Mouse (Mus musculus) hindbrain, embryonic 16.5 days (tissue): ENCODE results near the gene Tmem179. TPM values are rescaled to one million over a fixed set of nuclear protein-coding genes. Genes with fewer than 3 reads are reported as not detected.

Source experiments
- ATAC-seq: fragments of 200-750 bp; cut with Nextera tagmentation; 2 replicates; pipeline ENCODE4 v1.8.0; 2017; ENCODE audit warnings: moderate TSS enrichment, moderate library complexity
- H3K27ac ChIP-seq: fragments of 300-500 bp; sonication (generic); 2 replicates; pipeline ENCODE4 v1.5.1; 2014; ENCODE audit warnings: low read depth, mild to moderate bottlenecking, control low read depth, low read length, moderate library complexity
- H3K27me3 ChIP-seq: fragments of 300-500 bp; sonication (generic); replicated peaks from 2 replicates; pipeline ENCODE4 v1.6.1; 2014; ENCODE audit warnings: low read length; ENCODE audit not compliant: control insufficient read depth, insufficient read depth
- H3K36me3 ChIP-seq: fragments of 300-500 bp; sonication (generic); 2 replicates; pipeline ENCODE4 v1.6.1; 2014; ENCODE audit warnings: mild to moderate bottlenecking, low read length, moderate library complexity, mixed read lengths; ENCODE audit not compliant: control insufficient read depth, insufficient read depth
- H3K4me1 ChIP-seq: fragments of 300-500 bp; sonication (generic); 2 replicates; pipeline ENCODE4 v1.6.1; 2014; ENCODE audit warnings: low read depth, low read length; ENCODE audit not compliant: control insufficient read depth, insufficient read depth
- H3K4me2 ChIP-seq: fragments of 300-500 bp; sonication (generic); 2 replicates; pipeline ENCODE4 v1.6.1; 2014; ENCODE audit warnings: mild to moderate bottlenecking, low read length, control low read depth, moderate library complexity
- H3K4me3 ChIP-seq: fragments of 300-500 bp; sonication (generic); 2 replicates; pipeline ENCODE4 v1.5.1; 2014; ENCODE audit warnings: mild to moderate bottlenecking, low read length, control low read depth, moderate library complexity
- H3K9ac ChIP-seq: fragments of 300-500 bp; sonication (generic); 2 replicates; pipeline ENCODE4 v1.6.1; 2014; ENCODE audit warnings: low read depth, mild to moderate bottlenecking, control low read depth, low read length, moderate library complexity
- H3K9me3 ChIP-seq: fragments of 300-500 bp; sonication (generic); 2 replicates; pipeline ENCODE4 v1.6.1; 2014; ENCODE audit warnings: mild to moderate bottlenecking, low read length, moderate library complexity; ENCODE audit not compliant: control insufficient read depth
- WGBS: fragments of 180-500 bp; shearing (Covaris S2); extraction: QIAGEN DNeasy Blood & Tissue Kit; methylation state at CpG from one replicate; pipeline ENCODE4 v1.1.7; 2014; 5-methylcytosine and 5-hydroxymethylcytosine counted together
- polyA plus RNA-seq: library from polyadenylated mRNA; unstranded; fragments of >200 nt; fragmentation: Nextera tagmentation; extraction: Ambion mirVana; gene quantifications from 2 replicates; pipeline ENCODE4 v1.2.1, GENCODE M21; 2015

Tmem179 gene
- polyA plus RNA-seq, 1 experiment from 2014 or later: 96.1 TPM

DNA sequence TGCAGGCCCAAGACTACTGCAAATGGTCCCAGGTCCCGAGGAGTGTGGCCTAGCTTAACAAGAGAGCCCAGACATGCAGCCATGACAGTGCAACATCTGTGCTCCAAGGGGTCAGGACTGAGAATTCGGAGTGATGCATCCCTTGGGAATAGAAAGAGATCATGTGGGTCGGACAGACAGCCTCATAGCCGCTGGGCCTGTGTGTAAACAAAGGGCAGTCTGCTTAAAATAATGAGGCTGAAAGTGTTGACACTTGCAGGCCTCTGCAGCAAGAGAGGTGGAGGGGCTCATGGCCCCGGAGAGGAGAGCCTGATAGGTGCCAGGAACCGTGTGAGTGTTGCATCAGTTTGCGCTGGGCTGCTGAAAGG lies 6.2 kb downstream of the Tmem179 start:
- Histone ChIP-seq H3K4me3 (peak overlapping the region; percentile 50), H3K27me3 (no peaks in the 10 kb centered on the region), H3K4me2 (peak overlapping the region; percentile 80), H3K4me1 (peaks cover 46% of the 10 kb centered on the region), H3K9ac (peak overlapping the region; percentile 69), H3K36me3 (no peaks in the 10 kb centered on the region), H3K27ac (peak overlapping the region; percentile 85), H3K9me3 (no peaks in the 10 kb centered on the region)
- 14% methylated on average over 7 of the region's 7 CpGs for WGBS
- ATAC-seq: no peak

DNA sequence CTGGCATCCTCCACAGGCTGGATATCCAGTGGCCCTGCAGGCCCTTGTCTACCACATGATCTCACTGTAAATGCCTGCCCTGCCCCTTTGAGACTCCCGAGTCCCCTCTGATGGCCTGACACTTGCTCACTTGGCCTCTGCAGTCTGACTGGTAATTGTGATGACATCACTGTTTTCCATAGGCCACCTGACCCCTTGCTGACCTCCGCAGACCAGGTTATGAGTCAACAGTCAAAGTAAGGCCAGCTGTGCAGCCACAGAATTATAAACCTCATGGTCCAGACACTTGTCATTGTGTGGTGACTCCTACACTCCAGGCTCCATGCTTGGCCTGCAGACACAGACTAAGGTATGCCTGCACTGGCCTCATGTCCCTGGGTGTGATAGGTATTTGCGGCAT lies 8.6 kb downstream of the Tmem179 start:
- Histone ChIP-seq H3K9me3 (no peaks in the 10 kb centered on the region), H3K4me1 (peaks cover 43% of the 10 kb centered on the region), H3K27me3 (no peaks in the 10 kb centered on the region), H3K9ac (no peak overlapping the region), H3K36me3 (no peaks in the 10 kb centered on the region), H3K27ac (peak overlapping the region; percentile 48), H3K4me2 (peak overlapping the region; percentile 9), H3K4me3 (no peak overlapping the region)
- WGBS: 76% methylated on average over 3 of the region's 3 CpGs
- no peak for ATAC-seq

DNA sequence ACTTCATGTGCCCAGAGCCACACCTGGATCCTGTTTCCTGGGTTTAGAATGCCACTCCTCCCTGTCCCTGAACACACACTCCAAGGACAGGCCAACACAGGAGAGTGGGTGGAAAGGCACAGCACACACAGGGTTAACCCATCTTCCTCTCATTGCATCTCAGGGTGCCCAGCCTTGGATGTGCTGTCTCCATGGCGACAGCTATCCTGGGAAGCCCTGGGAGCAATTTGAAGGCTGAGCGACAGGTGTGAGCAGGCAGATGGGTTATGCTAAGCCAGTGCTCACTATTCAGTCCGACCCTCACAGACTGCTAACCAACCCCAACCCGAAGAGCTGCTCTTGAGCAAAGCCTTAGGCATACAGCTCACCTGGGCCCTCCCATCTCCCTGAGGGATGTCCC lies 9.3 kb downstream of the Tmem179 start:
- H3K27ac ChIP-seq: peak overlapping the region; percentile 48
- H3K4me2 ChIP-seq: peak overlapping the region; percentile 5
- peak; percentile 56 for ATAC-seq
- no peaks in the 10 kb centered on the region for H3K9me3 ChIP-seq
- no peaks in the 10 kb centered on the region for H3K27me3 ChIP-seq
- peaks cover 43% of the 10 kb centered on the region for H3K4me1 ChIP-seq
- no peak overlapping the region for H3K9ac ChIP-seq
- H3K4me3 ChIP-seq: no peak overlapping the region
- H3K36me3 ChIP-seq: no peaks in the 10 kb centered on the region
- 9% methylated on average over 4 of the region's 4 CpGs for WGBS

DNA sequence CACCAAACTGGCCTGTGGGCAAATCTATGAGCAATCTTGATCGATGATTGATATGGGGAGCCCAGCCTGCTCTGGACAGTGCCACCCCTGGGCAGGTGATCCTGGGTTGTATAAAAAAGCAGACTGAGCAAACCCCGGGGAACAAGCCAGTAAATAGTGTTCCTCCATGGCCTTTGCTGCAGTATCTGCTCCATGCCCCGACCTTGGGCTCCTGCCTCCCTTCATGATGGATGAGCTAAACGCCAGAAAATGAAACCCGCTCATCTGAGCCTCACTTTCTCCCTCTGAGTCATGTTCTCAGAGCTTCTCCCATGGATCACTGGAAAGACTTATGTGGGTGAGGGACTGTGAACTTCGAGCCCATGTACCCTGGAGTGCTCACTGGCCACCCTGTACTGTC lies 10.3 kb downstream of the Tmem179 start:
- H3K27me3 ChIP-seq: no peaks in the 10 kb centered on the region
- H3K9ac ChIP-seq: no peak overlapping the region
- H3K27ac ChIP-seq: no peak overlapping the region
- no peak overlapping the region for H3K4me3 ChIP-seq
- no peak overlapping the region for H3K4me2 ChIP-seq
- no peak for ATAC-seq
- no peaks in the 10 kb centered on the region for H3K9me3 ChIP-seq
- peaks cover 42% of the 10 kb centered on the region for H3K4me1 ChIP-seq
- H3K36me3 ChIP-seq: no peaks in the 10 kb centered on the region
- 79% methylated on average over 6 of the region's 6 CpGs for WGBS

DNA sequence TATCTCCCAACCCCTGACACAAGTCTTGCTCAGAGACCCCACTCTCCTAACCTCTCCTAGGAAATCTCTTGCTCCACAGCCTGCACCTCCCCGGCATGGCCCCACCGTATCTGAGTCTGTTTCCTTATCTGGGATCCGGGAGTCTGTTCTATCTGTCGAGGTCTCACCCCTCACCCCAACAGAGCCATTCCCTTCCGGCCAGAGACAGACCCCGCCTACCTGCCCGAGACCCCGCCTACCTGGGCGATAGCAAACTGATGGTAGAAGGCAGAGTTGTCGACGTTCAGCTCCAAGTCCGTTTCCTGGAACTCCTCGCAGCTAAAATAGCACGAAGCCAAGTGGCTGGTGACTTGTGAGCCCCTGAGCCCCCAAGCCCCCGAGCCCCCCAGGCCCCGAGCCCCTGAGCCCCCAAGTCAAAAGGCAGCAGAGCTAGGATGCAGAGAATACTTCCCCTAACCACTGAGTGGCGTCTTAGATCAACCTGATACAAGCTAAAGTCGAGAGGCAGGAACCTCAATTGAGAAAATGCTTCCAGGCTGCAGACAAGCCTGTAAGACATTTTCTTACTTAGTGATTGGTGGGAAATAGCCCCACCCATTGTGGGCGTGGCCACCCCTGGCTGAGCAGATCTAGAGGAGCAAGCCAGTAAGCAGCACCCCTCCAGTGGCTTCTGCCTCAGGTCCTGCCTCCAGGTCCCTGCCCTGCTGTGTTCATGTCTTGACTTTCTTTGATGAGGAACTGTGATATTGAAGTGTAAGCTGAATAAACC lies 13.4 kb downstream of the Tmem179 start:
- H3K4me3 ChIP-seq: no peak overlapping the region
- no peak overlapping the region for H3K9ac ChIP-seq
- peaks cover 20% of the 10 kb centered on the region for H3K4me1 ChIP-seq
- no peaks in the 10 kb centered on the region for H3K9me3 ChIP-seq
- WGBS: 40% methylated on average over 19 of the region's 19 CpGs
- H3K4me2 ChIP-seq: no peak overlapping the region
- no peaks in the 10 kb centered on the region for H3K27me3 ChIP-seq
- 0 out of 2 replicates have a peak, but pooled peaks cover 2% of the 10 kb centered on the region for H3K36me3 ChIP-seq
- no peak for ATAC-seq
- no peak overlapping the region for H3K27ac ChIP-seq

DNA sequence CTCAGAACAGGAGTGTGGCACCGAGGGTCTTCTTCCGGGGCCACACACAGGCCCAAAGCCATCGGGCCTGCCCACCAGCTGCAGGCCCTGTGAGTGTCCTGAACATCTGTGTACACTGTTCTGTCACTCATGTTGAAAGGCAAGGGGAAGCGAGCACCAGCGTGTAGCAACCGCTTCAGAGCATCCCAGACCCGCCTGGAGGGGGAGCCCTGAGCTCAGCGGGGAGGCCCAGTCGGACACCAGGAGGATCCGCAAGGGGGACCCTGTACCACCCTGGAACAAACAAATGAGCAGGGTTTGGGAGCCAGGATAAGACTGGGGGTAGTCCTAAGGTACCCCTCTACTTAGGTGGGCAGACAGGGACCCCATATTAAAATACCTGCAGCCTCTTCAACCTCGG lies 17.9 kb downstream of the Tmem179 start:
- no peak for ATAC-seq
- no peaks in the 10 kb centered on the region for H3K9me3 ChIP-seq
- H3K4me3 ChIP-seq: no peak overlapping the region
- 0 out of 2 replicates have a peak, but pooled peaks cover 2% of the 10 kb centered on the region for H3K4me1 ChIP-seq
- H3K4me2 ChIP-seq: no peak overlapping the region
- H3K27me3 ChIP-seq: no peaks in the 10 kb centered on the region
- 42% methylated on average over 11 of the region's 11 CpGs for WGBS
- no peak overlapping the region for H3K9ac ChIP-seq
- H3K36me3 ChIP-seq: 0 out of 2 replicates have a peak, but pooled peaks cover 2% of the 10 kb centered on the region
- no peak overlapping the region for H3K27ac ChIP-seq

DNA sequence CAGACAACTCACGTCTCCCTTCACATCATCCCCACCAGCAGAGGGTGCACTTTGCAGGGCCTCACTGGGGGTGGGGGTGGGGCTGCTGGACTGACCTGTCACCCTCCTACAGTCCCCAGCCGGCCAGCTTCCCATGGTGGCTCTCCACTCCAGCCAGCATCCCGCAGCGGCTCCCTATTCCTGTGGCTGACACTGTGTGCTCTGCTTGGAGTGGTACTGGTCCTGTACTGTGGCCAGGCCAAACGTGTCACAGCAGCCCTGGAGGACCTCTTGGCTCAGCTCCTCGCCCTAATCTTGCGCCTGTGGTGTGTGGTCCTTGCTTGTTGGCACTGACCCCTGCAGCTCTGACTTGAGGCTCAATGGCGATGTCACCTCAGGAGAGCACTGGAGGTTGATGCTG lies 18.8 kb downstream of the Tmem179 start:
- H3K27ac ChIP-seq: no peak overlapping the region
- no peak overlapping the region for H3K4me2 ChIP-seq
- no peaks in the 10 kb centered on the region for H3K27me3 ChIP-seq

DNA sequence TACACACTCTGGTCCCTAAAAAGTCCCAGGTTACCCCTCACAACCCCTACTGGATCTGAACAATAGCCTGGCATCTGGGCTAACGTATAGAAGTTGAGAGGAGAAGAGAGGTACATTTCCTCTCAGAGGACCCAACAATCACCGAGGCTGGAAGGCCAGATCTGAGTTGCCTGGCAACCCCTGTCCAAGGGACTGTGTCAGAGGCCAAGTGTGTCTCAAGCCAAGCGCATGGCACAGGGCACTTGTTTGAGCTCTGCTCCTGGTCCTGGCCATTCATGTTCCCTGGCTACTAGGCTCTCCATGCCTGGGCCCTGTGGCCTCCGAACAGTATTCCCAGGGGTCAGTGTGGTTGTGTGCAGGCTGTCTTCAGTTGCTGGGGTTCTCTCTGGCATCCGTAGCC lies 20.4 kb downstream of the Tmem179 start:
- Histone ChIP-seq H3K27me3 (no peaks in the 10 kb centered on the region), H3K27ac (no peak overlapping the region), H3K4me1 (peaks cover 3% of the 10 kb centered on the region), H3K9ac (no peak overlapping the region), H3K36me3 (0 out of 2 replicates have a peak, but pooled peaks cover 2% of the 10 kb centered on the region), H3K9me3 (no peaks in the 10 kb centered on the region), H3K4me3 (no peak overlapping the region), H3K4me2 (no peak overlapping the region)
- WGBS: 55% methylated on average over 5 of the region's 5 CpGs
- ATAC-seq: no peak

More for the DNA sequence above, 18.8 kb downstream of the Tmem179 start:
- Histone ChIP-seq H3K4me3 (no peak overlapping the region), H3K9ac (no peak overlapping the region), H3K4me1 (0 out of 2 replicates have a peak, but pooled peaks cover 2% of the 10 kb centered on the region), H3K36me3 (0 out of 2 replicates have a peak, but pooled peaks cover 2% of the 10 kb centered on the region), H3K9me3 (no peaks in the 10 kb centered on the region)
- 81% methylated on average over 8 of the region's 8 CpGs for WGBS
- ATAC-seq: no peak

DNA sequence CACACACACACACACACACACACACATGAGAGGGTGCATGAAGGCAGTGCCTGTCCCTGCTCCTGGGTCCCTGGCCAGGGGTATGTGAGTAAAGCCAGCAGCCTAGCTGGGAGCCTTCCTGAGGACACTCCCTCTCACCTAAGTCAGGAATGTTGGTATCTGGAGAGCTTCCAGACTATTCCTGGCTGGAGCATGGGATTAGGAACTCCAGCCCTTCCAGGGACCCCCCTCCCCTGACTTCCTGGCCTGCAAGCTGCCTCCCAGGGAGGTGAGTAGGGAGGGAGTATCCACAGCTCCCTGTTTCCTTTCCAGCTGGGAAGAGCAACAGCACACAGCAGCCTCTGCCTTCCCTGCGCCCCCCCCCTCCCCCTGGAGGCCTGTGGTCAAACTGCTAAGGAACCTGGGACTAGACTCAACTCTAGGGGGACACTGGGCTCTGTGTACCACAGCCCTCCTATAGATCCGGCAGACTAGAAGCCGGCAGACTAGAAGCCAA lies 26.1 kb downstream of the Tmem179 start:
- Histone ChIP-seq H3K36me3 (no peaks in the 10 kb centered on the region), H3K9ac (no peak overlapping the region; the same call in 1 of the 2 replicates), H3K27ac (no peak overlapping the region), H3K4me1 (peaks cover 9% of the 10 kb centered on the region), H3K27me3 (no peaks in the 10 kb centered on the region), H3K4me2 (no peak overlapping the region), H3K9me3 (no peaks in the 10 kb centered on the region), H3K4me3 (no peak overlapping the region)
- WGBS: 26% methylated on average over 3 of the region's 3 CpGs
- ATAC-seq: no peak
